Mouse (Mus musculus) intestine, embryonic 14.5 days (tissue): Measurements from ENCODE around the gene Fat1. TPM values are rescaled to one million over a fixed set of nuclear protein-coding genes. Genes with fewer than 3 reads are reported as not detected.
A peak's percentile ranks its signal among the peaks of the same experiment; 100 is the strongest.

ENCODE experiments used
- ATAC-seq: fragments of 200-750 bp; cut with Nextera tagmentation; replicated peaks from 2 replicates; pipeline ENCODE4 v1.8.0; 2017; ENCODE audit warnings: low read depth, moderate number of reproducible peaks, moderate TSS enrichment, moderate library complexity; ENCODE audit not compliant: low FRiP score, low TSS enrichment
- DNase-seq: peaks from one replicate; pipeline ENCODE4 v3.0.0-alpha.2; 2018; ENCODE audit warnings: low spot score
- H3K27ac ChIP-seq: fragments of 300-500 bp; sonication (generic); 2 replicates; pipeline ENCODE4 v1.5.1; 2014; ENCODE audit warnings: low read depth, mild to moderate bottlenecking, control low read depth
- H3K27me3 ChIP-seq: fragments of 300-500 bp; sonication (generic); replicated peaks from 2 replicates; pipeline ENCODE4 v1.6.1; 2014; ENCODE audit warnings: low read length, control low read depth; ENCODE audit not compliant: control insufficient read depth, insufficient read depth
- H3K36me3 ChIP-seq: fragments of 300-500 bp; sonication (generic); 2 replicates; pipeline ENCODE4 v1.6.1; 2014; ENCODE audit warnings: low read length, control low read depth; ENCODE audit not compliant: control insufficient read depth, insufficient read depth
- H3K4me1 ChIP-seq: fragments of 300-500 bp; sonication (generic); replicated peaks from 2 replicates; pipeline ENCODE4 v1.6.1; 2014; ENCODE audit warnings: low read length, control low read depth, mixed read lengths; ENCODE audit not compliant: control insufficient read depth, insufficient read depth
- H3K4me2 ChIP-seq: fragments of 300-500 bp; sonication (generic); 2 replicates; pipeline ENCODE4 v1.6.1; 2014; ENCODE audit warnings: low read length
- H3K4me3 ChIP-seq: fragments of 300-500 bp; sonication (generic); 2 replicates; pipeline ENCODE4 v1.5.1; 2014; ENCODE audit warnings: low read depth, low read length, control low read depth, mixed read lengths
- H3K9ac ChIP-seq: fragments of 300-500 bp; sonication (generic); 2 replicates; pipeline ENCODE4 v1.6.1; 2014; ENCODE audit warnings: mild to moderate bottlenecking, low read length
- H3K9me3 ChIP-seq: fragments of 300-500 bp; sonication (generic); 2 replicates; pipeline ENCODE4 v1.6.1; 2016; ENCODE audit warnings: low read length, control low read depth; ENCODE audit not compliant: control insufficient read depth
- WGBS: fragments of 180-500 bp; shearing (Covaris S2); extraction: QIAGEN DNeasy Blood & Tissue Kit; methylation state at CpG from one replicate; pipeline ENCODE4 v1.1.7; 2014; 5-methylcytosine and 5-hydroxymethylcytosine counted together
- polyA plus RNA-seq: library from polyadenylated mRNA; unstranded; fragments of >200 nt; fragmentation: Nextera tagmentation; extraction: Ambion mirVana; gene quantifications from 2 replicates; pipeline ENCODE4 v1.2.1, GENCODE M21; 2014

Fat1 gene
- polyA plus RNA-seq, 1 experiment from 2014 or later: 29.7 TPM

DNA sequence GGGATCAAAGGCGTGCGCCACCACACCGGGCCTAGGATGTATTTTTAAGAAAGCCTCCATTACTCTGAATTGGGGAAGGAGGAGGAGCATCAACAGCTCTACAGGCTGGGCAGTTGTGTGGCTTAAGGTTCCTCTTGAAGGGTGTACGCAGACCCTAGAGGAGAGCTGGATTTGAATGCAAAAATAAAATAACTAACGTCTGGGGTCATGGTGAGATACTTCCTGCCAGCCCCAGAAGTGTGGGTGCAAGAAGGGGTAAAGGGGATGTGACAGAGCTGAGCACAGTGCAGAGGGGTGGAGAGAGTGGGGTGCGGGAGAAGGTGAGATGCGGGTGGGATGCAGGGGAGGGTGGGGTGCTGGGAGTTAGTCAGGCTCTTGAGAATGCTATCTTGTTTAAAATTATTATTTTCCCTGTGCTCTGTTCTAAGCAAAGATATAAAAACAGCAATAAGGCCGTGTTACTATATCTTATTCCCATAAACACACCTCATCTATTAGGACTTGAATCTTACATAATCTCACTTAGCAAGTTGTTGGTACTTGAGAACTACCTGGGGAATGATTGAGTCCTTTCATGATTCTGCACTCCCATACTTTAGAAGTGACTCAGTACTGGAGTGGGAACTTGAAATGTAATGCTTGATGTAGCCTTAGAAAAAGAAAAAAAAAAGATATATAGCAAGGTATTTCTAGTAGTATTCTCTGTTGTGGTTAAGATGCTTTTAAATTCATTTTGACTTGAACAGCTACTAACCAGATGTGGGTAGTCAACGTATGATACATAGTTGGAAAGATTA lies 2.5 kb upstream of the Fat1 start:
- H3K27ac ChIP-seq: no peak overlapping the region
- no peak for ATAC-seq
- no peak overlapping the region for H3K4me3 ChIP-seq
- H3K9me3 ChIP-seq: peaks cover 4% of the 10 kb centered on the region; the same call in 1 of the 2 replicates
- no peaks in the 10 kb centered on the region for H3K36me3 ChIP-seq
- H3K4me2 ChIP-seq: no peak overlapping the region
- no peaks in the 10 kb centered on the region for H3K27me3 ChIP-seq
- WGBS: 88% methylated on average over 9 of the region's 9 CpGs
- H3K4me1 ChIP-seq: peaks cover 5% of the 10 kb centered on the region; the same call in 1 of the 2 replicates
- DNase-seq: no peak
- no peak overlapping the region for H3K9ac ChIP-seq

DNA sequence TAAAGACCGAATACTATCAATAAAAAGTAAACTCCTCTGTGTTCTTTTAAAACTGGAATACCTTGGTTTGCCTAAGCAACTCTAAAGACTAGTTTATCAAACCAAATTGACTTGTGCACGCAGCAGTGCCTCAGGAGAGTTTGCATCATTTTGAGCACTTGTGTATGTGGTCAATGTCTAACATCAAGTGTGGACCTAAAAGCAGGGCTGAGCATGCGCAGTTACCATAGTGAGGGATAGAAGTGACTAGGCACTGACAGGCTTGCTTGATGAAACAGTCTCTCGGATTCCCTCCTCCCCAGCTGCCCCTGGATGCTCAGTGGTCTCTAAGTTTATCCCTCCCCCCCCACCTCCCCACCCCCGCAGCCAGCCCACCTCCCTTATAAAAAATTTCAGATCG lies 1.8 kb upstream of the Fat1 start:
- H3K9ac ChIP-seq: no peak overlapping the region
- peak overlapping the region; percentile 81 for H3K4me3 ChIP-seq
- peaks cover 5% of the 10 kb centered on the region; the same call in 1 of the 2 replicates for H3K4me1 ChIP-seq
- H3K4me2 ChIP-seq: peak overlapping the region; percentile 69
- no peak overlapping the region for H3K27ac ChIP-seq
- no peak for DNase-seq
- 45% methylated on average over 6 of the region's 6 CpGs for WGBS
- no peaks in the 10 kb centered on the region for H3K27me3 ChIP-seq
- H3K9me3 ChIP-seq: peaks cover 3% of the 10 kb centered on the region; the same call in 1 of the 2 replicates
- ATAC-seq: no peak
- H3K36me3 ChIP-seq: no peaks in the 10 kb centered on the region

DNA sequence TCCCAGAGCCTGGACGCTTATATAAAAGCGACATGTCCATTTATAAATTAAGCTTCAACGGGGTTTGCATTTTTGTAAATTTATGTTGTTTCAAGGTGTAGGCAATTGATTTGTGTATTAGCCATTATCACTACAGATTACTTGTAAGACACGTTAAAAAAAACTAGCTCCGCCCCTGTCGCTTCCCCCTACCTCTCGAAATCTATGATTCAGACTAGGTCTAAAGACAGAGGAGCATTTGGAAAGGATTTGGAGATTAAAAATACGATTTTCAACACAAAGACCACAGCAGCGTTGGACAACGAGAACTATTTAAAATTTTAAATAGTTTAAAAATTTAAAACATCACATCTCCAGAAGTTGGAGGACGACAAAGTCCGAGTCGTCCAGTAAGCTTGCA lies 831 bp upstream of the Fat1 start:
- H3K9ac ChIP-seq: peak overlapping the region; percentile 63
- H3K27ac ChIP-seq: peak overlapping the region; percentile 95
- 3% methylated on average over 13 of the region's 13 CpGs for WGBS
- H3K9me3 ChIP-seq: no peaks in the 10 kb centered on the region; the same call in 1 of the 2 replicates
- peaks cover 6% of the 10 kb centered on the region for H3K4me1 ChIP-seq
- DNase-seq (no peak), ATAC-seq (no peak)
- H3K4me3 ChIP-seq: peak overlapping the region; percentile 81
- H3K36me3 ChIP-seq: no peaks in the 10 kb centered on the region
- no peaks in the 10 kb centered on the region for H3K27me3 ChIP-seq
- H3K4me2 ChIP-seq: peak overlapping the region; percentile 69

DNA sequence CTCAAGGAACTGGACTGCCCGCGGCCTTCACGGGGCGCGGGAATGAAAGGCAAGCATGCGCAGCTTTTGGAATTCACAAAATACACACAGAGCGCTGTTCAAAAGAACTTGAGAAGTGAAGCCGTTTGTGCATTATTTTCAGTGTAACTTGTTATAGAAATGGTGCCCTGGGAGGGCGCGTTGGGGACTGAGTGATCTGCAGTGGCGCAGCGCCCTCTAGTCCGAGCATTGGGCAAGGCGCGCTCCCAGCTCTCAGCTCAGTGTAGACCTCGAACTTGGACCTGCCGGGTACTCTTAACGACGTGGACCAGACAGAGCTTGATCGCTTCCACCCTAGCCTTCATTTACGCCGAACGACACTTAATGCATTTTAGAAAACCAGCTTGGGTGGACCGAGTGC lies 494 bp downstream of the Fat1 start:
- WGBS: under 1% methylated on average over 24 of the region's 24 CpGs
- H3K36me3 ChIP-seq: no peaks in the 10 kb centered on the region
- peaks cover 12% of the 10 kb centered on the region for H3K4me1 ChIP-seq
- peak overlapping the region; percentile 63 for H3K9ac ChIP-seq
- peak overlapping the region; percentile 81 for H3K4me3 ChIP-seq
- peak overlapping the region; percentile 95 for H3K27ac ChIP-seq
- ATAC-seq: peak; percentile 77
- H3K4me2 ChIP-seq: peak overlapping the region; percentile 69
- H3K9me3 ChIP-seq: no peaks in the 10 kb centered on the region
- no peaks in the 10 kb centered on the region for H3K27me3 ChIP-seq
- DNase-seq: peak; percentile 92

DNA sequence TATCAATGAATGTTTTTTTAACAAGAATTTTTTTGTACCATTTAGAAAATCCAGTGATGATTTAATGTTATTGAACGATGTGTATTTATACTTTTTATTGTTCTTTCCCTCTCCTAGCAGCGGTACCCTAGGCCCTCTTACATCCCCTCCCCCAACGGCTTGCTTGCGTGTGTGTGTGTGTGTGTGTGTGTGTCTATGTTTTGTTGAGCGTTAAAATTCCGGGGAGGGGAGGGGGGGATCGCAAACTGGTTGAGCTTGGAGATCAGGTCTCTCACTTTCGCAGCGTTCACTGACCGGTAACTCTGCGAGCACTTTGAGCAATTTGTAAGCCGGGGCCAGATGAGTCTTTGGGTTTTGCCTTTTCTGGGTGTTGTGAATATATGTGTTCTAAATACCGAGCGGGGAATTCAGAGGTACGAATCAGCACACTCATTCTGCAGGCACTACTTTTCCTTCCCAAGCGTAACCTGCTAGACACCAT lies 1.3 kb downstream of the Fat1 start:
- Histone ChIP-seq H3K4me1 (peaks cover 12% of the 10 kb centered on the region), H3K4me2 (peak overlapping the region; percentile 69), H3K27ac (peak overlapping the region; percentile 84), H3K9ac (peak overlapping the region; percentile 63), H3K4me3 (peak overlapping the region; percentile 81), H3K9me3 (no peaks in the 10 kb centered on the region), H3K27me3 (no peaks in the 10 kb centered on the region), H3K36me3 (0 out of 2 replicates have a peak, but pooled peaks cover 2% of the 10 kb centered on the region)
- WGBS: under 1% methylated on average over 16 of the region's 16 CpGs
- ATAC-seq (no peak), DNase-seq (peak; percentile 69)

DNA sequence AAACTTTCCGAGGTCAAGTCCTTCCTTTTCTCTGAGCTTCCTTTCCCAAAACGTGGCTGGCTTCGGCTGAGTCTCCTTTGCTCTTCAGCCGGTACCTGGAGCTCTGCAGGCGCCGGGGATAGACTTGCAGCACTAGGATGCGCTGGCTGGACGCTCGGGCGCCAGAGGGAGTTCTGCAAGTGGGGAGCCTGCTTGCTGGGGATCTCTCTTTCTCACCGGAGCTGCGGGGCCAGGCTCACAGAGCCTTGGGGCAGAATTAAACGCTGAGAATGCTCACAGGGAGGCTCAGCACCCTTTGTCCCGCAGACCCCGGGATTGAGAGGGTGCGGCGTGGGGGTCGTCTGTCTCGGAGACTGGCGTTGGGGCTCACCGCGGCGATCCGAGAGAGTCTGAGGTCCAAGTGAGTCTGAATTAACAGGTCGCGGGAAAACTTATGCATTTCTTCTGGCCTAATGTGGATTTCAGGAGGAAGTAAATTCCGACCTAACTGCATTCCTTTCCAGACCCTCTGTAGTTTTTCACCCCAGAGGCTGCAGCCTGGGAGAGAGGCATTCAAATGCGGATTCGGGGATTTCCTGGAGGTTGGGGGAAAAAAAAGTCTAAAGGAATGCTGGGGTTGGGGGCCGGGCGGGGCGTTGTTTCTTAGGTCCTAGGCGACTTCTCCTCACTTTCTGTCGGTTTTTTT lies 2.0 kb downstream of the Fat1 start:
- DNase-seq (peak; percentile 86), ATAC-seq (no peak)
- Histone ChIP-seq H3K4me2 (peak overlapping the region; percentile 69), H3K27me3 (no peaks in the 10 kb centered on the region), H3K36me3 (0 out of 2 replicates have a peak, but pooled peaks cover 6% of the 10 kb centered on the region), H3K9me3 (no peaks in the 10 kb centered on the region), H3K4me1 (peaks cover 12% of the 10 kb centered on the region), H3K4me3 (peak overlapping the region; percentile 81), H3K27ac (peak overlapping the region; percentile 84), H3K9ac (peak overlapping the region; percentile 63)
- under 1% methylated on average over 34 of the region's 34 CpGs for WGBS

DNA sequence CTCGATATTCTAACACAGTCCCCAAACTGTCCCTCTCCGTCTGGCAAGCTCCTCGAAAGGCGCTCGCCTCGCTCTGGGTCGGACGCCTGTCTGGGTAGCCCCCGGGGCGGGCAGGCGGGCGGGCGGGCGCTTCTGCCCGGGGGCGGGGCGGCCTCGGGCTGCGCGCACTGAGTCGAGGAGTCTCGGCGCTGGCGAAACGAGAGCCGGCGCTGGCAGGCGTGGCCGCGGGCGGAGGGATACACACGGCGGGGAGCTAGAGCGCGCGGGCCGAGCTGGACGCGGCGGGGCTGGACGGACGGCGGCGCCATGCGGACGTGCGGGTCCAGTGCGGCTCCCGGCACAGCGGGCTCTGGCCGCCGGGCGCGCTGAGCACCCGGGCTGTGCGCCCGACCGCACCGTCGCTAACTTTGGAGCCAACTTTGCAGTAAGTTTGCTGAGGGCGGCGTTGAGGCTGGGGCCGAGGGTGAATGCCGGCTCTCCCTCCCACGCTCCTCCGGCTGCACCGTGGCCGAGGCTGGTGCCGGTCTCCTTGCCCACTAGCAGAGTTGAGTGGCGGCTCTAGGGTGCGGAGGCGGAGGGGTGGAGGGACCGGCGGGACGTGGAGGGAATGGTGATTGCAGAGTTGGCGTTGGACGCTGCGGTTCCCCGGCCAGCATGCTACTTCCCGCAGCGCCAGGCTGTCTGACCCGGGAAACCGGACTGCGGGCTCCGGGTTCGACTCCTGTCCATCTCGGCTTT lies 2.8 kb downstream of the Fat1 start:
- Histone ChIP-seq H3K4me2 (peak overlapping the region; percentile 69), H3K27me3 (no peaks in the 10 kb centered on the region), H3K9me3 (no peaks in the 10 kb centered on the region), H3K36me3 (0 out of 2 replicates have a peak, but pooled peaks cover 6% of the 10 kb centered on the region), H3K9ac (peak overlapping the region; percentile 63), H3K27ac (peak overlapping the region; percentile 84), H3K4me1 (peaks cover 12% of the 10 kb centered on the region), H3K4me3 (peak overlapping the region; percentile 81)
- WGBS: under 1% methylated on average over 66 of the region's 87 CpGs
- ATAC-seq (peak; percentile 89), DNase-seq (peak; percentile 96)

DNA sequence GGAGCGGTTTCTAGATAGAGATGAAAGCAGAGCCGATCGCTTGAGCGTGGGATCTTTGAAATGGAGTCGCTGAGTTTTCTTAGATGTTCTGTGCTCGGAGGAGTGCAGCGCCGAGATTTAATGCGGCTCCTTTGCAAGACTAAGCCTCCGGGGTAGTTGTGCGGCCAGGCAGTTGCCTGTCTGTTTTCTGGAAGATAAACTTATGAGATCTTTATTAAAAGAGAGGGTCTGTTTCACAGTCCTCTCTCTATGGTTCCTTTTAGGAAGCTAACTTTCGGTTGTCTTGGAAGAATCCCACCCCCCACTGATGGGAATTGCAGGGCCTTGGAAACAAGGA lies 3.4 kb downstream of the Fat1 start:
- peaks cover 12% of the 10 kb centered on the region for H3K4me1 ChIP-seq
- peak overlapping the region; percentile 81 for H3K4me3 ChIP-seq
- DNase-seq (no peak), ATAC-seq (no peak)
- 0 out of 2 replicates have a peak, but pooled peaks cover 6% of the 10 kb centered on the region for H3K36me3 ChIP-seq
- H3K9ac ChIP-seq: peak overlapping the region; percentile 63
- WGBS: 0% methylated on average over 12 of the region's 12 CpGs
- no peaks in the 10 kb centered on the region for H3K27me3 ChIP-seq
- no peaks in the 10 kb centered on the region for H3K9me3 ChIP-seq
- H3K4me2 ChIP-seq: peak overlapping the region; percentile 69
- H3K27ac ChIP-seq: peak overlapping the region; percentile 84
